Mouse (Mus musculus) small intestine, adult 2 months (tissue): ENCODE data around the gene Bsg. TPM values are rescaled to one million over a fixed set of nuclear protein-coding genes. Genes with fewer than 3 reads are reported as not detected.
"Not testable (repeated sequence)": the region's sequence is repeated elsewhere in the genome, so short reads cannot be mapped to it uniquely, and the experiment has no call there.

Experiments used
- H3K27ac ChIP-seq: fragments of 200-500 bp; 2 replicates; pipeline ENCODE4 v1.5.1; 2012; ENCODE audit warnings: low read depth, low read length, control low read depth, inconsistent platforms; ENCODE audit not compliant: insufficient read depth
- H3K27me3 ChIP-seq: fragments of 200-500 bp; 2 replicates; pipeline ENCODE4 v1.6.1; 2012; ENCODE audit warnings: mild to moderate bottlenecking, moderate library complexity, low read length, inconsistent platforms; ENCODE audit not compliant: control insufficient read depth, insufficient read depth
- H3K36me3 ChIP-seq: fragments of 200-500 bp; 2 replicates; pipeline ENCODE4 v1.6.1; 2012; ENCODE audit warnings: mild to moderate bottlenecking, low read length, control low read depth, inconsistent platforms; ENCODE audit not compliant: control insufficient read depth, insufficient read depth
- H3K4me1 ChIP-seq: fragments of 200-500 bp; 2 replicates; pipeline ENCODE4 v1.6.1; 2012; ENCODE audit warnings: low read length, inconsistent platforms, mixed read lengths; ENCODE audit not compliant: control insufficient read depth, insufficient read depth, insufficient read length
- H3K4me3 ChIP-seq: fragments of 200-500 bp; 2 replicates; pipeline ENCODE4 v1.5.1; 2012; ENCODE audit warnings: low read depth, mild to moderate bottlenecking, control low read depth, inconsistent platforms, low read length, moderate library complexity
- CTCF ChIP-seq: fragments of 200-500 bp; IDR thresholded peaks from 2 replicates; pipeline ENCODE4 v1.5.1; 2012; ENCODE audit warnings: low read depth, mild to moderate bottlenecking, control low read depth, inconsistent platforms, low read length, moderate library complexity, mixed read lengths; ENCODE audit not compliant: insufficient replicate concordance, insufficient read length; ENCODE audit errors: extremely low read depth
- POLR2A ChIP-seq: fragments of 200-500 bp; IDR thresholded peaks from 2 replicates; pipeline ENCODE4 v1.6.1; 2012; ENCODE audit warnings: low read depth, mild to moderate bottlenecking, control low read depth, inconsistent platforms, low read length, moderate library complexity
- WGBS: fragments of 180-500 bp; shearing (Covaris S2); methylation state at CpG from one replicate; pipeline ENCODE4 v1.1.7; 2018; 5-methylcytosine and 5-hydroxymethylcytosine counted together
- polyA plus RNA-seq: library from polyadenylated mRNA; depleted of rRNA; stranded (reverse); fragments of >200 nt; gene quantifications from 2 replicates; pipeline ENCODE4 v1.2.3, GENCODE M21; 2012

The Bsg gene
- polyA plus RNA-seq, 1 experiment = 1,266 TPM

- TF ChIP-seq CTCF = no peak
- peak; percentile 18; the same call in 1 of the 2 replicates for TF ChIP-seq POLR2A
- H3K4me1 ChIP-seq = peaks cover 44% of the 10 kb centered on the region
- H3K27ac ChIP-seq = peak overlapping the region; percentile 100
- H3K36me3 ChIP-seq = no peaks in the 10 kb centered on the region
- WGBS = 79% methylated on average over 6 of the region's 6 CpGs
- H3K4me3 ChIP-seq = 0 out of 2 replicates have a peak overlapping the region, but pooled peaks have one; percentile 7
- H3K27me3 ChIP-seq = no peaks in the 10 kb centered on the region
Measured at GRCm38 (mm10) chr10:79698459-79698858, 5.8 kb upstream of the Bsg start.

GRCm38 (mm10) chr10:79700676-79701075 lies 3.6 kb upstream of the Bsg start:
- TF ChIP-seq POLR2A (no peak), CTCF (no peak)
- 21% methylated on average over 7 of the region's 7 CpGs for whole genome bisulfite sequencing
- H3K27me3 ChIP-seq = no peaks in the 10 kb centered on the region
- peak overlapping the region; percentile 64 for H3K27ac ChIP-seq
- no peak overlapping the region for H3K4me3 ChIP-seq
- peaks cover 48% of the 10 kb centered on the region for H3K4me1 ChIP-seq
- H3K36me3 ChIP-seq = no peaks in the 10 kb centered on the region

GRCm38 (mm10) chr10:79701443-79702129 lies 2.7 kb upstream of the Bsg start:
- TF ChIP-seq POLR2A (0 out of 2 replicates have a peak, but pooled peaks have one; percentile 22), CTCF (no peak)
- peak overlapping the region; percentile 64 for H3K27ac ChIP-seq
- no peak overlapping the region for H3K4me3 ChIP-seq
- H3K27me3 ChIP-seq = no peaks in the 10 kb centered on the region
- 0 out of 2 replicates have a peak, but pooled peaks cover 2% of the 10 kb centered on the region for H3K36me3 ChIP-seq
- 31% methylated on average over 10 of the region's 10 CpGs for WGBS
- peaks cover 51% of the 10 kb centered on the region for H3K4me1 ChIP-seq

GRCm38 (mm10) chr10:79702970-79703369 lies 1.3 kb upstream of the Bsg start:
- H3K4me1 ChIP-seq = peaks cover 51% of the 10 kb centered on the region
- H3K4me3 ChIP-seq, H3K27me3 ChIP-seq, H3K36me3 ChIP-seq, H3K27ac ChIP-seq: not testable (repeated sequence)
- 82% methylated on average over 4 of the region's 4 CpGs for WGBS

- Histone ChIP-seq H3K36me3 (0 out of 2 replicates have a peak, but pooled peaks cover 4% of the 10 kb centered on the region), H3K4me1 (peaks cover 47% of the 10 kb centered on the region), H3K4me3 (no peak overlapping the region), H3K27me3 (no peaks in the 10 kb centered on the region), H3K27ac (no peak overlapping the region)
- WGBS = 77% methylated on average over 10 of the region's 10 CpGs
- no peak for TF ChIP-seq CTCF
- no peak for TF ChIP-seq POLR2A
Measured at GRCm38 (mm10) chr10:79703541-79703940, 750 bp upstream of the Bsg start.

- no peak for TF ChIP-seq CTCF
- no peak for TF ChIP-seq POLR2A
- 0% methylated on average over 10 of the region's 10 CpGs for WGBS
- Histone ChIP-seq H3K36me3 (peaks cover 17% of the 10 kb centered on the region), H3K4me1 (peaks cover 48% of the 10 kb centered on the region), H3K4me3 (peak overlapping the region; percentile 93), H3K27me3 (no peaks in the 10 kb centered on the region), H3K27ac (peak overlapping the region; percentile 71; the same call in 1 of the 2 replicates)
Measured at GRCm38 (mm10) chr10:79704970-79705360, 674 bp downstream of the Bsg start.

GRCm38 (mm10) chr10:79705951-79706350 lies 1.7 kb downstream of the Bsg start:
- WGBS = 48% methylated on average over 5 of the region's 5 CpGs
- H3K27ac ChIP-seq = no peak overlapping the region
- TF ChIP-seq POLR2A (no peak), CTCF (no peak)
- peaks cover 43% of the 10 kb centered on the region for H3K4me1 ChIP-seq
- peaks cover 26% of the 10 kb centered on the region for H3K36me3 ChIP-seq
- H3K4me3 ChIP-seq = peak overlapping the region; percentile 93; the same call in 1 of the 2 replicates
- H3K27me3 ChIP-seq = no peaks in the 10 kb centered on the region
